Mouse (Mus musculus): ENCODE results near the gene Tubgcp4. TPM values are rescaled to one million over a fixed set of nuclear protein-coding genes. Genes with fewer than 3 reads are reported as not detected.
A peak's percentile ranks its signal among the peaks of the same experiment; 100 is the strongest.

Tubgcp4 gene
- total and polyA plus RNA-seq, 2 experiments from 2014 or later, result 23.0 to 35.8 TPM

DNA sequence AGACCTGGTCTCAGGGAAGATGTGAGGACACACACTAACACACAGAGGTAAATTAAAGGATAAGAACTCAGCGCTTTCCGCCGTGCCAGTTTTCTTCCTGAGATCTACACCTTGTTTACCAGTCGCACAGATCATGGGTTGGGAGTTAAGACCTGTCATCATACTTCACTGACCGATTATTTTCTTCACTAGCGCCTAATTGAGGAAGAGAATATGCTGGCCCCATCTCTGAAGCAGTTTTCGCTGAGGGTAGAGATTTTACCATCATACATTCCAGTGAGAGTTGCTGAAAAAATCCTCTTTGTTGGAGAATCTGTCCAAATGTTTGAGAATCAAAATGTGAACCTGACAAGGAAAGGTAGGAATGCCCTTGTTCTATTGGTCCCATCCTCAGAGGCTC, 13.7 kb downstream of the Tubgcp4 start:
- Histone ChIP-seq H3K4me2 (ENCODE audit: low read depth, low read length, poor library complexity, severe bottlenecking) (no peak overlapping the region), H3K4me3 (ENCODE audit: low read depth, low read length) (no peak overlapping the region), H3K36me3 (ENCODE audit: insufficient read depth, low read length) (peaks cover 42% of the 10 kb centered on the region), H3K27me3 (ENCODE audit: insufficient read depth, low read length) (no peaks in the 10 kb centered on the region), H3K9me3 (ENCODE audit: low read length) (no peaks in the 10 kb centered on the region), H3K27ac (ENCODE audit: low read depth, low read length) (no peak overlapping the region), H3K9ac (replicated peaks; ENCODE audit: low read length, poor library complexity, severe bottlenecking) (no peak overlapping the region), H3K4me1 (ENCODE audit: insufficient read depth, low read length) (no peaks in the 10 kb centered on the region)
- ATAC-seq (ENCODE audit: low FRiP score) (no peak), DNase-seq (ENCODE audit: low spot score) (no peak)
- TF ChIP-seq CTCF (IDR thresholded peaks at IDR 0.05), result no peak
- 97% methylated on average over 7 of the region's 7 CpGs for WGBS

- TF ChIP-seq CTCF (IDR thresholded peaks at IDR 0.05), result peak; percentile 47
- peaks cover 66% of the 10 kb centered on the region for H3K36me3 ChIP-seq (ENCODE audit: insufficient read depth, low read length)
- DNase-seq (ENCODE audit: low spot score), result no peak
Measured at GRCm38 (mm10) chr2:121188530-121188929, 18.1 kb downstream of the Tubgcp4 start.

GRCm38 (mm10) chr2:121195466-121195865, 25.0 kb downstream of the Tubgcp4 start:
- peaks cover 83% of the 10 kb centered on the region for H3K36me3 ChIP-seq (ENCODE audit: insufficient read depth, low read length)
- TF ChIP-seq CTCF (IDR thresholded peaks at IDR 0.05), result no peak
- H3K4me3 ChIP-seq (ENCODE audit: low read depth, low read length), result no peak overlapping the region
- H3K4me2 ChIP-seq (ENCODE audit: low read depth, low read length, poor library complexity, severe bottlenecking), result no peak overlapping the region
- no peak overlapping the region for H3K9ac ChIP-seq (replicated peaks; ENCODE audit: low read length, poor library complexity, severe bottlenecking)
- DNase-seq (ENCODE audit: low spot score) (no peak), ATAC-seq (ENCODE audit: low FRiP score) (no peak)
- H3K9me3 ChIP-seq (ENCODE audit: low read length), result no peaks in the 10 kb centered on the region
- no peaks in the 10 kb centered on the region for H3K4me1 ChIP-seq (ENCODE audit: insufficient read depth, low read length)
- WGBS, result 88% methylated on average over 9 of the region's 9 CpGs
- no peaks in the 10 kb centered on the region for H3K27me3 ChIP-seq (ENCODE audit: insufficient read depth, low read length)
- no peak overlapping the region for H3K27ac ChIP-seq (ENCODE audit: low read depth, low read length)

More at GRCm38 (mm10) chr2:121188530-121188929, 18.1 kb downstream of the Tubgcp4 start:
- WGBS, result 68% methylated on average over 1 of the region's 1 CpGs
- Histone ChIP-seq H3K9ac (replicated peaks; ENCODE audit: low read length, poor library complexity, severe bottlenecking) (no peak overlapping the region), H3K4me2 (ENCODE audit: low read depth, low read length, poor library complexity, severe bottlenecking) (no peak overlapping the region), H3K9me3 (ENCODE audit: low read length) (no peaks in the 10 kb centered on the region), H3K4me1 (ENCODE audit: insufficient read depth, low read length) (no peaks in the 10 kb centered on the region), H3K27ac (ENCODE audit: low read depth, low read length) (no peak overlapping the region), H3K4me3 (ENCODE audit: low read depth, low read length) (no peak overlapping the region), H3K27me3 (ENCODE audit: insufficient read depth, low read length) (no peaks in the 10 kb centered on the region)
- no peak for ATAC-seq (ENCODE audit: low FRiP score)

- H3K4me1 ChIP-seq (ENCODE audit: insufficient read depth, low read length), result no peaks in the 10 kb centered on the region
- ATAC-seq (ENCODE audit: low FRiP score) (no peak), DNase-seq (ENCODE audit: low spot score) (no peak)
- no peaks in the 10 kb centered on the region for H3K27me3 ChIP-seq (ENCODE audit: insufficient read depth, low read length)
- peaks cover 80% of the 10 kb centered on the region for H3K36me3 ChIP-seq (ENCODE audit: insufficient read depth, low read length)
- H3K4me3 ChIP-seq (ENCODE audit: low read depth, low read length), result no peak overlapping the region
- H3K9me3 ChIP-seq (ENCODE audit: low read length), result no peaks in the 10 kb centered on the region
- TF ChIP-seq CTCF (IDR thresholded peaks at IDR 0.05), result no peak
- 94% methylated on average over 17 of the region's 17 CpGs for WGBS
- H3K4me2 ChIP-seq (ENCODE audit: low read depth, low read length, poor library complexity, severe bottlenecking), result no peak overlapping the region
- no peak overlapping the region for H3K27ac ChIP-seq (ENCODE audit: low read depth, low read length)
- no peak overlapping the region for H3K9ac ChIP-seq (replicated peaks; ENCODE audit: low read length, poor library complexity, severe bottlenecking)
Measured at GRCm38 (mm10) chr2:121204276-121204675, 33.8 kb downstream of the Tubgcp4 start.

- 89% methylated on average over 3 of the region's 3 CpGs for WGBS
Measured at GRCm38 (mm10) chr2:121206541-121206940, 36.1 kb downstream of the Tubgcp4 start.

DNA sequence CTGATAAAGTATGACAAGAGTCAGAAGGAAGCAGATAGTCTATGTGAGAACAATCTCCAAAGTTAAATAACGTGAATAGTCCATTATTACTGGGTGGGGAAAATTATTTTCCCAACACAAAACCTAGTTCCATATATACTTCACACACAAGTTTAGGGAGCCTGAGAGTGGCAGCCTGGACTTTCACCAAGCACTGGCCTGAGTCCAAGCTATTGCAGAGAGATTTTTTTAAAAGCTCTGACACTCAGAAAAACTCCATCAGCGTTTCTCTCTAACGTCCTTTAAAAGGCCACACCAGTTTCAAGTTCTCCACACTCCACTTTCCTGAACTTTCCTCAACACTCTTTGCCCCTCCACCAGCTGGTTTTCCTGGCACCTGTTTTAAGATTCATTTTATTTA, 44.0 kb downstream of the Tubgcp4 start:
- 78% methylated on average over 3 of the region's 3 CpGs for WGBS
- Histone ChIP-seq H3K27me3 (ENCODE audit: insufficient read depth, low read length) (no peaks in the 10 kb centered on the region), H3K9me3 (ENCODE audit: low read length) (no peaks in the 10 kb centered on the region), H3K4me2 (ENCODE audit: low read depth, low read length, poor library complexity, severe bottlenecking) (no peak overlapping the region), H3K27ac (ENCODE audit: low read depth, low read length) (no peak overlapping the region), H3K9ac (replicated peaks; ENCODE audit: low read length, poor library complexity, severe bottlenecking) (no peak overlapping the region), H3K4me1 (ENCODE audit: insufficient read depth, low read length) (no peaks in the 10 kb centered on the region), H3K36me3 (ENCODE audit: insufficient read depth, low read length) (peaks cover 57% of the 10 kb centered on the region), H3K4me3 (ENCODE audit: low read depth, low read length) (no peak overlapping the region)
- no peak for TF ChIP-seq CTCF (IDR thresholded peaks at IDR 0.05)
- ATAC-seq (ENCODE audit: low FRiP score) (no peak), DNase-seq (ENCODE audit: low spot score) (no peak)

More at GRCm38 (mm10) chr2:121206541-121206940, 36.1 kb downstream of the Tubgcp4 start:
- H3K36me3 ChIP-seq (ENCODE audit: insufficient read depth, low read length), result peaks cover 87% of the 10 kb centered on the region
- H3K27me3 ChIP-seq (ENCODE audit: insufficient read depth, low read length), result no peaks in the 10 kb centered on the region
- ATAC-seq (ENCODE audit: low FRiP score) (no peak), DNase-seq (ENCODE audit: low spot score) (no peak)
- H3K4me1 ChIP-seq (ENCODE audit: insufficient read depth, low read length), result no peaks in the 10 kb centered on the region
- no peak overlapping the region for H3K9ac ChIP-seq (replicated peaks; ENCODE audit: low read length, poor library complexity, severe bottlenecking)
- no peaks in the 10 kb centered on the region for H3K9me3 ChIP-seq (ENCODE audit: low read length)
- no peak for TF ChIP-seq CTCF (IDR thresholded peaks at IDR 0.05)
- H3K4me2 ChIP-seq (ENCODE audit: low read depth, low read length, poor library complexity, severe bottlenecking), result no peak overlapping the region
- H3K4me3 ChIP-seq (ENCODE audit: low read depth, low read length), result no peak overlapping the region
- no peak overlapping the region for H3K27ac ChIP-seq (ENCODE audit: low read depth, low read length)
